Mouse (Mus musculus) layer of hippocampus, adult 11-12 months (tissue): ENCODE measurements at regions not wholly inside any gene's neighbourhood (a gene's known extent, or its start where the extent isn't known, plus 50 kb on each side); places are given as distances from the start of the nearest gene placed in this dataset.

Experiments
- DNase-seq: peaks from one replicate; pipeline ENCODE4 v3.0.0; 2022; ENCODE audit warnings: low spot score

GRCm38 (mm10) chr14:17234898-17235297 is 415.9 kb upstream of the Rarb start:
- no peak for DNase-seq

- DNase-seq, result no peak
Observed at GRCm38 (mm10) chr14:17211502-17211901, 392.5 kb upstream of the Rarb start.

- no peak for DNase-seq
Observed at GRCm38 (mm10) chr14:17205691-17206090, 386.7 kb upstream of the Rarb start.

- DNase-seq, result no peak
Observed at GRCm38 (mm10) chr14:17203251-17204015, 384.5 kb upstream of the Rarb start.

DNA sequence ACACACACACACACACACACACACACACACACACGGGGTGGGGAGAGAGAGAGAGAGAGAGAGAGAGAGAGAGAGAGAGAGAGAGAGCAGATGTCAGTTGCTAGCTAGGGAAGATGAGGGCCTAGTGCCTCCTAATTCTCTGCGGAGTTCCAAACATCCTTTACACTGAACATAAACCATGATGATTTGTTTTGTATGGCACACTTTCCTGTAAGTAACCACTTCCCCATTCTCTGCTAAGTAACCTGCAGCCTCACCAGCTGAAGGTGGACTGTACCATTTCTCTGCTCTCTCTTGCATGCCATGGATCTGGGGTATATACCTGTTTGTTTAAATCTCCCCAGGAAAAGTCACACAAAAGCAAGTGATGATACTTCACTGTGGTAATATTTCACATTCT is 374.0 kb upstream of the Rarb start:
- no peak for DNase-seq

- DNase-seq, result no peak
Observed at GRCm38 (mm10) chr14:17173218-17173617, 354.3 kb upstream of the Rarb start.

DNA sequence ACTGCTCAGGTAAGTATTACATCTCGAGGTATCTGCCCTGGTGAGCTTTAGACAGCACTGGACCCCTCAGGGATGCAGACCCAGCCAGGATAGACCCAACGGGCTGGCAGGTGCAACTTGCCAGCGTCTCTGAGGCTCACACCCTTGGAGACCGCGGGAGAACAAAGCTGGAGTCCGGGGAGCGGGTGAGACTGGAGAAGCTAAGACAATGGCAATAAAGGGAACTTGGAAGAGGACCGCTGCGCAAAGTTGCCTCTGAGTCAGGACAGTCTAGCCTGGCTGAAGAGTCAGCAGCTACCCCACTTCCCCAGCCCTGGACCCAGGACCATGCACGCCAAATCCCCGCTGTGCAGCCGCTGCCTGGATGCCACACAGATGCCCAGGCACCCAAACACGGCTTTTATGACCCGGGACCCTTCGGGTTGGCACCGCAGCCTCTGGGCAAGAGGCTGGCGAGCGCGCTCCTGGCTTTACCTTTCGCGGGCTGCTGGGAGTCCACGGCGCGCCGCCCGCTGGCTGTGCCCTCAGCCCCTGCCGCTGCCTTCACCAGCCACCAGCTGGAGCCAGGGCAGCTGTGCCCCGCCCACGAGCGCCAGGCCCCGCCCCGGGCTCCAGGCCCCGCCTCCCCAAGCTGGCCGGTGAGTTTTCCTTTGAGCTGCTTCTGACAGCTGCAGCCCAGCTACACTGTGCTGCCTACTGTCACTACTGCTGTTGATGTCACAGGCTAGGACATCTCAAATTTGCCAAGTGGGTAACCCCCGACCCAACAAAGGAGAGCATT is 353.6 kb upstream of the Rarb start:
- DNase-seq, result peak; percentile 25

DNA sequence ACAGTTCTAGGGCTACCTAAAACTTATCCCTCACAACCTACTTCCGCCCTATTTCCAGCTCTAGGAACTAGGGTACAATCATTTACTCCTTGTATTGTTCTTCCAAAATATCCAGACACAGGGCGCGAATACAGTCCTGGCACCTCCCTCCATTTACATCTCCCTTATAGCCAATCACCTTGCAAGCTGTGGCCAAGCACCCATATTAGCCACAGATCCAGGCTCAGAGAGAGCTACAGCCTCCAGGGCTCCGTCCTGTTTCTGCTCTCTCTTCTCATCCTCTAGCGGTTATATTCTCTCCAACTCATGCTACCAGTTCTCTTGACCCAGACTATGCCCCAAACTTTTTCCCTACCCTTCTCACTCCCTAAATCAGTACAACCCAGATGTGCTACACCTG is 352.9 kb upstream of the Rarb start:
- no peak for DNase-seq

GRCm38 (mm10) chr14:17158324-17158723 is 339.4 kb upstream of the Rarb start:
- no peak for DNase-seq

- no peak for DNase-seq
Observed at GRCm38 (mm10) chr14:17156402-17156954, 337.5 kb upstream of the Rarb start.

- no peak for DNase-seq
Observed at GRCm38 (mm10) chr14:17120679-17121078, 301.7 kb upstream of the Rarb start.

DNA sequence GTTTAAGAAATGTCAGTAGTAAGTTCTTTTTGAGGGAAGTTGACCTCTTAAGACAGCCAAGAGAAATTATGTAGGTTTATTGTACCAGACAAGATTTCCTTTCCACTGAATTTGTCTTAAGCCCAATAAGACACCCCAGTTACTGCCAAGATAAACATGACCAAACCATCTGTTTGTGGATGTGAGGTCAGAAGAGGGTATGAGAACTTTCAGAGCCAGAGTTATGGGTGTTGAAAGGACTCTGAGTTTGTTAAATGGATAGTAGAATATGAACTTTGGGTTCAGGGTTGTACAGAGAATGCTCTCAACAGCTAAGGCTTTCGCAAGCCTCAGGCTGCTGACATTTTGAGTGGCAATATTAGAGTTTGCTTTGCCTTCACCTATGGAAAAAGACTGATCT is 287.7 kb upstream of the Rarb start:
- DNase-seq, result no peak

DNA sequence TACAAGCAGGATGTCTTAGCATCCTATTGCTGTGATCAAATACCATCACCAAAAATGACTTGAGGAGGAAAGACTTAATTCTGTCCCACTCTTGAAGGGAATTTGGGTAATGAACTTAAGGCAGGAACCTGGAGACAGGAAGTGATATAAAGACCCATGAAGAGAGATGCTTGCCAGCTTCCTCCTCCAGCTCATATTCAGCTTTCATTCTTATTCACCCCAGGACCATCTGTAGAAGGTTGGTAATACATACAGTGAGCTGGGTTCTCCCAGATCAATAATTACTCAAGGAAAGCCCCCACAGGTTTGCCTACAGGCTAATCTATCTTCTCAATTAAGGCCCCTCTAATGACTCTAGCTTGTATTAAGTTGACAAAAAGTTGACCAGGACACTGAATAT is 283.5 kb upstream of the Rarb start:
- DNase-seq, result no peak

DNA sequence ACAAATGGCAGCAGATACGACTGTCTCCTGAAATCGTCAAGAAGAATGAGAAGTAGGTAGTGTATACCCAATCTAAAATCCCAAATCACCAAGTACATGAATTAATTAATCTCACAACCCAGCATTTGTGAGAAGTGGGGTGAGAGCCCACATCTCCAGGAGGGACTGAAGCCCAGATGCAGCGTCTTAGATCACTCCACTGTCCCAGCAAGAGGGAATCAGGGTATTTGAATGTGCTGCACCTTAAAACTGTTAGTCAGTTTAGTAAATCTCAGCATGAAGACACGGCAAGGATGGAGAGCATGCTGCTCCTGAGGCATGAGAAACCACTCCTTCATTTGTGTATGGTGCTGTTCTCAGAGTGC is 271.6 kb upstream of the Rarb start:
- DNase-seq, result no peak

- no peak for DNase-seq
Observed at GRCm38 (mm10) chr14:17089640-17090572, 270.9 kb upstream of the Rarb start.

DNA sequence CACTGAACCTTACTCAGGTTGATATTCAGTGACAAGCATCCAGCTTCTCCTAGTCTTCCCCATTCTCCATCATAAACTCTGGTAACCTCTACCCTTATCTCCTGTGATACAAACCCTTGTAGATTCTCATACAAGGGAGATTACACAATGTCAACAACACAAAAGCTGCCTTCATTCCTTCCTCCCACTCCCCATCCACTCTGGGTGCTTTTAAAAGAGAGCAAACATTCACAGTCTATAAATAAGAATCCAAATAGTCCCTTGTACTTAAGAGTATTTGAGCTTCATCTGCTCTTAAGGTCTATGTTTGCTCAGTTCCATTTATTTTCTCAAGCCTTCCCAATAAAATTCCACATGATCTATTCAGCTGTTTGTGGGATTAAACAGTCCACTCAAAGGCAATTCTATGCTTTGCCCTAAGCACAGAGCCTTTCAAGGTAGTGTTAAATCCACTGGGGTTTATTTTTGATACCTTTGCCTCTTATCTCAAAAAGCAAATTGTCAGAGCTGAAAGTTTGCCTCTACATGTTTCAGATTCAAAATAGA is 270.2 kb upstream of the Rarb start:
- DNase-seq, result no peak

- DNase-seq, result no peak
Observed at GRCm38 (mm10) chr14:17087828-17088227, 268.9 kb upstream of the Rarb start.

- no peak for DNase-seq
Observed at GRCm38 (mm10) chr14:17083907-17084306, 265.0 kb upstream of the Rarb start.

GRCm38 (mm10) chr14:17081904-17082303 is 262.9 kb upstream of the Rarb start:
- no peak for DNase-seq

GRCm38 (mm10) chr14:17079513-17079912 is 260.6 kb upstream of the Rarb start:
- no peak for DNase-seq

- DNase-seq, result no peak
Observed at GRCm38 (mm10) chr14:17061358-17061757, 242.4 kb upstream of the Rarb start.

- no peak for DNase-seq
Observed at GRCm38 (mm10) chr14:17058438-17058837, 239.5 kb upstream of the Rarb start.
